Mouse (Mus musculus) layer of hippocampus, adult 9-11 months (tissue): ENCODE measurements around the gene Dnajc5.
A peak's percentile ranks its signal among the peaks of the same experiment; 100 is the strongest.

Experiments
- DNase-seq: peaks from one replicate; pipeline ENCODE4 v3.0.0; 2022

The Dnajc5 gene

DNA sequence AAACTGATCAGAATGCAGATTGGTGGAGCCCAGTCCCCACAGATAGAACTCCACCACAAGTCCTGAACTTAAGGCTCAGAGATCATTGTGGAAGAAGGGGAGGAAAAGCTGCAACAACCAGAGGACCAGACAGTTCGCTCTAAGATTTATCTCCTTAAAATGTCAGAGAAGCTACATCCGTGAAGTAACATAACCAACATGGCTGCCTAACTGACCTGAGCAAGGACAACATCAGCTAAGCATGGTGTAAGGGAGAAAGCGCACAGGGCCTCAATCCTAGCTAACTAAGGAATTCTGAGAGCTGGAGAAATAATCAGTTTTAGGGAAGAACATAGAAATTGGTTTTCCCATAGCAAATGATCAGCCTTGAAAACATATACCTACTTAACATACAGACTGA, 1.1 kb upstream of the Dnajc5 start:
- no peak for DNase-seq

- DNase-seq, result no peak
Observed at GRCm38 (mm10) chr2:181520936-181521227, 597 bp downstream of the Dnajc5 start.

GRCm38 (mm10) chr2:181521491-181521890, 1.2 kb downstream of the Dnajc5 start:
- DNase-seq, result no peak

DNA sequence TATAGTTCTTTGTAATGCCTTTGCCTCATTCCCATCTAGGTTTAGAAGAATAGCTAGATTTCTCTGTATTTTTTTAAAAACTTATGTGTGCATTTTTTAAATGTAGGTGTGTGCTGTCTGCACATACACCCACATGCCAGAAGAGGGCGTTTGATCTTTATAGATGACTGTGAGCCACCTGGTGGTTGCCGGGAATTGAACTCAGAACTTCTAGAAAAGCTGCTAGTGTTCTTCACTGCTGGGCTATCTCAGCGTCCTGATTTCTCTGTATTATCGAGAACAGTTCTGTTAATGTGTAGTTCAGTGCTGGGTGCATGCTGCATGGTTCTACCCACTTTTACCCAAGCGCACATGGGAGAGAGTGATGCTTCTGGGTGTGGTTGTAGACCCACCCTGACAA, 2.5 kb downstream of the Dnajc5 start:
- DNase-seq, result peak; percentile 11

- DNase-seq, result no peak
Observed at GRCm38 (mm10) chr2:181525526-181525925, 5.2 kb downstream of the Dnajc5 start.

- DNase-seq, result no peak
Observed at GRCm38 (mm10) chr2:181529076-181529475, 8.8 kb downstream of the Dnajc5 start.

- DNase-seq, result no peak
Observed at GRCm38 (mm10) chr2:181532589-181532988, 12.3 kb downstream of the Dnajc5 start.

- no peak for DNase-seq
Observed at GRCm38 (mm10) chr2:181536410-181536809, 16.1 kb downstream of the Dnajc5 start.

GRCm38 (mm10) chr2:181537444-181538047, 17.3 kb downstream of the Dnajc5 start:
- peak; percentile 83 for DNase-seq

DNA sequence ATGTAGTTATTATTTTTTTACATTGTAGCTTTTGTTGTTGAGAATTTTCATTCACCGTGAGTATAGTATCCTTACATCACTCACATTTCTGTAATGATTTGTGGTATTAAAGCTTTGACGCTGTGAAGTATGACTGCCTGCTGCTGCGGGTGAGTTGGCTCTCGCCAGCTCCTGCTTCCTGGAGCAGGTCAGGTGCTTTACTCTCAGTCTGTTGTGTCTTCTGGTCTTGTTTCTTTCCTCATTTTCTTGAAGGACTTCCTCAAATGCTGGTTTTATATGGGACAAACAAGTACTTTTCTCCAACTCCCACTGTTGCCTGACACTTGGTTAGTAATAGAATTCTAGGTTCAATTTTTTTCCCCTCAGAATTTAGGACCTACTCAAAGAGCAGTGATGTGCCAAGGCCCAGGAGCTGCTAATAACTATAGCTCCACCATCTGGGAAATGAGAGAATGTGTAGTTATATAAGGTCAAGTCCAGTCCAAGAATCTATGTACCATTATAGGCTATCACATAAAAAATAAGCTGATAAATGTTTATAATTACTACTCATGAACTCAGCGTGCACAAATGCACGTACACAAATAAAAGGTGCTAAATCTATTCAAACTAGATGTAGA, 21.6 kb downstream of the Dnajc5 start:
- DNase-seq, result no peak

DNA sequence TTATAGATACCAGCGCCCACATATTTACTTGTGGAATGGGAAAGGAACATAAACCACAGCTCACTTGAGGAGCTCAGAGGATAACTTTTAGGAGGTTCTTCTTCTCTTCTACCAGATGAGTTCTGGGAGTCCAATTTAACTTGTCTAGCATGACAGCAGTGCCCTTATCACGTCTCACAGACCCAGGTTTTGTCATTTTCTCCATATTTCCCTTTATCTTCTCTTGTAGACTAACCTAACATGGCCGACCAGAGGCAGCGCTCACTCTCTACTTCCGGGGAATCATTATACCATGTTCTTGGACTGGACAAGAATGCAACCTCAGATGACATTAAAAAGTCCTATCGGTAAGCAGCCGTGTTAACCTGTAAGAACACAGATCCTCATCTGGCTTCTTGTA, 25.9 kb downstream of the Dnajc5 start:
- DNase-seq, result no peak

DNA sequence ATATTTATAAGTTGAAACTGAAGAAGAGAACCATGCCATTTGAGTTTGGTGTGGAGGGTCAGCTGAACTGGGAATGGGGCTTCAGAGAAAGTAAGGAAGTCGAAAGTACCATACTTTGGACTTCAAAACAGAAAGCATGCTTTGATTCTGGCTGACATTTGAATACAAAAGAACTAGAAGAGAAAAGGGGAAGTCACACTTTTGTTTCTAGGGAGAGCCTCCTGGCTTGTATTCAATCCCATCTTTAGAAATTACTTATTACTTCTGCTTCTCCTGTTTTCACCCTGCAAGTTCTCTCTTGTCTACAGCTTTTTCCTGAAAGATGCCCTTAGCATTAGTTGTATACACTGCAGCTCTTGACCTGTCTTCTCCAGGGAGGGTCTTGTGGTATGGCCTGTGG, 27.9 kb downstream of the Dnajc5 start:
- DNase-seq, result no peak

DNA sequence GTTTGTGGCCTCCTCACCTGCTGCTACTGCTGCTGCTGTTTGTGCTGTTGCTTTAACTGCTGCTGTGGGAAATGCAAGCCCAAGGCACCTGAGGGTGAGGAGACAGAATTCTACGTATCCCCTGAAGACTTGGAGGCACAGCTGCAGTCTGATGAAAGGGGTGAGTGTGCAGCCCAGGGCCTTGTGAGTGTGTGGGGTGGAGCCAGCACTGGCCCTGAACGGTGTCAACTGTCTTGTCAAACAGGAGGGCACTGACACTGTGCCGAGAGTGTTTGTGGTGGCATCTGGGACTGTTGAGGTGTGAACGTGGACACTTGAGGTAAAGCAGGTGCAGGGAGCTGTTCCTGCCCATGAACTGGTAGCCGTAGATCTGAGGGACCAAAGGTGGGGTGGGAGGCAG, 28.4 kb downstream of the Dnajc5 start:
- no peak for DNase-seq

GRCm38 (mm10) chr2:181550233-181550632, 29.9 kb downstream of the Dnajc5 start:
- DNase-seq, result no peak

- DNase-seq, result no peak
Observed at GRCm38 (mm10) chr2:181553772-181554171, 33.5 kb downstream of the Dnajc5 start.

DNA sequence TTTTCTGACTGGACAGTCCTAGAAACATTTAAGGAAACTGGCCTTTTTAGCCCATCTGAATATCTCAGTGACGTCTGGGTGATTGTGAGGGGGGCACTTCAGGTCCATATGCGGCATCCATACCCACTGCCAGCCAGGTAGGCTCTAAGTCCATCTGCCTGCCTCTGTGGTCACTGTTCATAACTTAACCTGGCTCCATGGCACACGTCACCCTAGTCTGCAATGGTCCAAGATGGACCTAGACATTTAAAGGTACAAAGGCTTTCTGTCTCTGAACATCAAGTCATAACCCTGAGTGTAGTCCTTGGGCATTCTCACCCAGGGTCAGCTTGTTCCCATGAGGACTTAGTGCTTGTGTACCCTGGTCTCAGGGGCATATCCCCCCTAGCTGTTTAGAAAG, 47.1 kb downstream of the Dnajc5 start:
- DNase-seq, result no peak

DNA sequence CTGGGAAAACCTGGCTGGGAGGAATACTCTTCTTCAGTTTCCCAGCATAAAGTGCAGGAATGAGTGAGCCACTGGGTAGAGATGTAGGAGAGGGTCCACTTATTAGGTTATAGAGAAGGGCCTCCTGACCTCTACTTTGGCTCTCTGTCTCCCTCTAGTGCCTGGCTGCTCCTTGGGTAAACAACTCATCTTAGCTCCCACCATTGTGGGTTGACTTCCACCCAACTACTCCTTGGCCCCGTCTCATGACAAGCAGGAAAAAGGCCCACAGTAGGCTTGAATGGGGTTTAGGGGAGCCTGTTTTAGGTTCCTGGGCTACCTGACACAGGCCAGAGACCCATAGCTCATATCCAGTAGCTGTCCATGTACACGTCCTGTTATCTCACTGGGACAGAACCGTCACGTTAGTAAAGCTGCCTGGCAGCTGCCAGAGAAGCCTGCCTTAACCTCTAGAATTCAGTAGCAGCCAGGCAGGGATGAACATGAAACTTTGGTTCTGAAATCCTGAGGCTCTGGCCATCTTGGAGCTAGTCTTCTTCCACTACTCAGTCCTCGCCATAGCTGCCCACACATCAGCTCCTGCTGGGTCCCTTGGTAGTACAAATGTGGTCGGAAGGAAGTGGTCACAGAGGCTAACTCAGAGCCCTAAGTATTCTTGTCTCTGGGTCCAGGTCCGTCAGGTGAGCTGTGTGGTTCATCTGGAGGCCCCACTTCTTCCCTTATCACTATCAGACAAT, 48.2 kb downstream of the Dnajc5 start:
- no peak for DNase-seq

- no peak for DNase-seq
Observed at GRCm38 (mm10) chr2:181569856-181570255, 49.6 kb downstream of the Dnajc5 start.

DNA sequence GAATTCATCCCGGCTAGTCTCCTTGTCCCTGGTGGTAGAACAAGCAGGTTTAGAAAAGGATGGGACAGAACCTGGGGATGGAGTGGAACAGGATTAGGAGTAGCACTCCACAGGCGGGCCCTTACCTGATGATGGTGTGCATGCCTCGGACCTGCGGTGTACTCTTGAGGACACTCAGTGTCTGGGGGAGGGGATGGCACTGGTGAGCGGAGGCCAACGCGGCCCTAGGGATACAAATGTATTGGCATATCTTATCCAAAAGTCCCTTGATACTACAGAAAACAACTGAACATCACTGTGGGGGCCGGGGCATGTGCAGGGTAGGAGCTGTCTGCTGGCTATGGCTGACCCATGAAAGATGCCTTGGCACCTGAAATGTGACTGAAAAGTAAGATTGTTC, 50.1 kb downstream of the Dnajc5 start:
- no peak for DNase-seq

DNA sequence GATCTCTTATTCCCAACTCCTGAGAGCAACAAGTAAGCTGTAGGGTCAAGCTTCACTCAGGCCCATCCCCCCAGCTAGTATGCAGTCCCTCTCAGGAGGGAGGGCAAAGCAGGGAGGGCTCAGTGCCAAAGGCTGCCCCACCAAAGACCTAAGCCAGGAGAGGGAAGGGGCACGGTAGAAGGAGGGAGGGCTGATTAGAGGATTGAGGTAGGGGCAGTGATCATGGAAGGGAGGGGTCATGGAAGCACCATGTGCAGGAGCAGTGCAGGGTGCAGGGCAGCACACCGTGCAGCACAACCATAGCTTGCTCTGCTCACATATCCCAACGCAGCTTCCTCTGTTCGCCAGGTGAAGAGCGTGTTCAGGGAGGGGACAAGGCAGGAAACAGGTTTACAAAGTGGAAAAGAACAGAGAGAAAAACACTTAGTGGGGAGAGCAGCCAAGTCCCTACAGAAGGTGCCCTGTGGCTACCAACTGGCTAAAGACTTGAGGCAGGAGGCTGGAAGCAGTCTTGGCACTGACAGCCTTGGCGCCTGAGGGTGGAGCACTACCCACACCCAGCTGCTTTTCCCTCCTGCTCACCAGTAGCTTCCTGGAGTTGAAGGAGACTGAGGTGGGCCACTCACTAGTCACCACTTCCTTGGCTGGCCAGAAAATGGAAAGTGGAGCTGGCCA, 50.8 kb downstream of the Dnajc5 start:
- peak; percentile 58 for DNase-seq

DNA sequence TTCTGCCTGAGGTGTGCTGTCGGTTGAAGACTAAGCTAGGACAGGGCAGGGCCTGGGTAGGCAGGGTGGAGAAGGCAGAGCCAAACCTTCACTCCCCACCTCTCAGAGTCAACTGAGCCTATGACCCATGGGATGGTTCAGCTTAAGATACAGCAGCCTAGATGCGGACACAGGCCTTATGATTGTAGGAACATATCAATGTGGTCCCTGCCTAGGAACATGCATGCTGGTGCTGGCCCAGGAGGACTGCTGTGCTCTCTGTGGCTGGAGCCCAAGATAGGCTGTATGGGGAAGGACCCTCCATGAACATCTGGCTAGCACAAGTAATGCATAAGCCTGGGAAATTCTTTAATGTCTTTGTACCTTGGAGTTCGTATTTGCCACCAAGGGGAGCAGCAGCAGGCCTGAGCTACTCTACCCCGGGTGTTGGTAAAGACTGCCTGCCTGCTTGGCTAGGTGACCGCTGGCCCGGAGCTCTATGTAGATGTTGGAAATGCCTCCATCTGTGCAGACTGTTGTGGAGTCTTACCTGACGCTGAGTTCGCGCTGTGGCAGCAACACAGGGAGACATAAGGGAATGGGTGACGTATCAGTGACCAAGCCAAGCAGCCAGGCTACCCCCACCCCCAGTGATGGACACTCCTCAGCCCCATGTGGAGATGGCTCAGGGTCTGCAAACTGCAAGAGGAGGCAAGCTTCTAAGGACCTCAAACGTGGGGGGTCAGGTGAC, 51.8 kb downstream of the Dnajc5 start:
- DNase-seq, result no peak

DNA sequence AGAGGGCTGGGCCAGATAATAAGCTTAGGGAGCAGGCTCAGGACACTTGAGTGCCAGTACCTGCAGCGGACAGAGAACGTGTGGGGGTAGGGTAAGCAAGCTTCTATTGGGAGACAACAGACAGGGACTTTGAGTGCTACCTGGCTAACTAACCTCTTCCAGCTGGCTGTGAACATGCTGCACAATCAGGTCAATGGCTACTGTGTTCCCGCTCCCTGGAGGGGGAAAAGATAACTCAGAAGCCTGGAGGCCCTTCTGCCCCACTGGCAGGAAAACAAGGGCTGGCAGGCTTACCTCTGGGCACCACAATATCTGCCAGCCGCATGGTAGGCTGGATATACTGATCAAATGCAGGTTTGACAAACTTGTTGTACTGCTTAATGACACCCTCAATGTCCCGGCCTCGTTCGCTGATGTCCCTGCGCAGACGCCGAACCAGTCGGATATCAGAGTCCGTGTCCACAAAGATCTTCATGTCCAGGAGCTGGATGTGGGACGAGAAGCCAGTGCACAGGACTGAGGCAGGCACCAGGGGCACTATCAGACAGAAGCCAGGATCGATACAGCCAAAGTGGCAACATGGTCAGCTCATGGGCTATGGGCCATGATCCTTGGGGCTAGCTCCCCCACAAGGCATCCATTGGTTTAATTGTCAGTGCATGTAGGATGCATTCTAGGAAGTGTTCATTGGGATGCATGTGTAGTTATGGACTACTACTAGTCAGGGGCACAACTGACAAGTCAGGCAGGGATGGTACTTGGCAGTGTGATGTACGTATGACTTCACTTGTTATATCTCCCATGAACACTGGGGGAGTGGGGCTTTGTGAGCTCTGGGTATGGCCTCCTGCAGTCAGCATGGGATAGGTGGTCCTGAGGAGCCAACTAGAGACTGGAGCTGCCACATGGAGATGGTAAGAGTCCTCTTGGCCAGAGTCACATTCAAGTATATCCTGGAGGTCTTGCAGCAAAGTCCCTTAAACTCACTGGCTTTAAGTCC, 52.9 kb downstream of the Dnajc5 start:
- DNase-seq, result no peak
